In genomic region chr16:23322453-23322852, GRCm38 (mm10) we compare ENCODE assay signal across 26 mouse cellular contexts.
A peak's percentile ranks its signal among the peaks of the same experiment; 100 is the strongest.
DNase-seq lines count a peak whose midpoint lies in the region; ATAC-seq and TF ChIP-seq lines count a peak whose summit lies in the region.
"Had no signal": no experiment of that assay in that cellular context is flagged by ENCODE, and none has a peak within 500 bp of the region (broad histone marks: within the 10 kb centered on the region; RNA-seq: fewer than 3 reads in every experiment).

No protein-coding gene starts in this region.

- H3K9ac ChIP-seq in liver, postnatal 0 days (replicated peaks) = no peak overlapping the region
- H3K9ac ChIP-seq in liver, embryonic 12.5 days = no peak overlapping the region
- H3K9ac ChIP-seq in CH12.LX (ENCODE audit: insufficient read depth, low read depth) = no peak overlapping the region; the same call in 1 of the 2 replicates
- no peak overlapping the region for H3K9ac ChIP-seq in hindbrain, embryonic 13.5 days
- H3K9ac ChIP-seq: embryonic facial prominence, embryonic 12.5 days; embryonic facial prominence, embryonic 15.5 days; heart, embryonic 12.5 days; heart, embryonic 15.5 days; hindbrain, embryonic 14.5 days; intestine, embryonic 15.5 days had no signal

- peaks cover 6% of the 10 kb centered on the region for H3K79me2 ChIP-seq in CH12.LX (replicated peaks; ENCODE audit: control insufficient read depth, extremely low read depth, insufficient read depth, poor library complexity, severe bottlenecking)

- in situ Hi-C loops in CH12.LX (cut with MboI; ENCODE audit: low pct_ligation_motif_present, low pct_unique_long_range_greater_than_20kb, low sequenced_read_pairs) = no loop called here

- no peaks in the 10 kb centered on the region for H3K27me3 ChIP-seq in liver, postnatal 0 days (ENCODE audit: insufficient read depth, low read length)
- H3K27me3 ChIP-seq in liver, embryonic 12.5 days (replicated peaks) = no peaks in the 10 kb centered on the region
- H3K27me3 ChIP-seq in CH12.LX (replicated peaks) = no peaks in the 10 kb centered on the region
- H3K27me3 ChIP-seq in hindbrain, embryonic 13.5 days = no peaks in the 10 kb centered on the region
- H3K27me3 ChIP-seq: embryonic facial prominence, embryonic 12.5 days; embryonic facial prominence, embryonic 15.5 days; heart, embryonic 12.5 days; heart, embryonic 15.5 days; intestine, embryonic 15.5 days had no signal

- no peak for TF ChIP-seq EP300 in liver, postnatal 0 days (IDR thresholded peaks at IDR 0.05; ENCODE audit: low read depth)
- TF ChIP-seq EP300 in CH12.LX (IDR thresholded peaks at IDR 0.05; ENCODE audit: low read length) = no peak

- no peak for ATAC-seq in liver, postnatal 0 days
- ATAC-seq in liver, embryonic 12.5 days = no peak
- ATAC-seq in inflammation-experienced regulatory T-cells, adult 6 months = peak; percentile 66
- no peak for ATAC-seq in hindbrain, embryonic 13.5 days (ENCODE audit: low FRiP score)
- ATAC-seq: forebrain, embryonic 16.5 days; hindbrain, postnatal 0 days; intestine, embryonic 15.5 days had no signal

- peak overlapping the region; percentile 16; the same call in 1 of the 2 replicates for H3K27ac ChIP-seq in liver, postnatal 0 days (ENCODE audit: low read depth)
- H3K27ac ChIP-seq in liver, embryonic 12.5 days = no peak overlapping the region
- no peak overlapping the region for H3K27ac ChIP-seq in CH12.LX (ENCODE audit: insufficient read depth, low read depth)
- no peak overlapping the region for H3K27ac ChIP-seq in hindbrain, embryonic 13.5 days
- H3K27ac ChIP-seq: embryonic facial prominence, embryonic 12.5 days; embryonic facial prominence, embryonic 15.5 days; heart, embryonic 15.5 days; hindbrain, embryonic 10.5 days; hindbrain, embryonic 14.5 days; hindbrain, postnatal 0 days; intestine, embryonic 15.5 days had no signal

- H3K4me1 ChIP-seq in liver, postnatal 0 days (ENCODE audit: insufficient read depth) = peaks cover 39% of the 10 kb centered on the region
- peaks cover 8% of the 10 kb centered on the region; the same call in 1 of the 2 replicates for H3K4me1 ChIP-seq in liver, embryonic 12.5 days
- H3K4me1 ChIP-seq in CH12.LX (ENCODE audit: control insufficient read depth in 1 of 2, insufficient read depth in 2 of 2) = peaks cover 28 to 81% of the 10 kb centered on the region in 2 experiments
- H3K4me1 ChIP-seq in hindbrain, embryonic 13.5 days (replicated peaks) = peaks cover 5% of the 10 kb centered on the region; the same call in 1 of the 2 replicates

- dilution Hi-C loops in CH12.LX (cut with MboI; ENCODE audit: extremely low pct_ligation_motif_present, extremely low pct_unique_long_range_greater_than_20kb, low sequenced_read_pairs) = no loop called here

- peak overlapping the region; percentile 27; the same call in 1 of the 2 replicates for H3K4me2 ChIP-seq in liver, postnatal 0 days (ENCODE audit: low read depth, low read length)
- H3K4me2 ChIP-seq in liver, embryonic 12.5 days = no peak overlapping the region
- H3K4me2 ChIP-seq in CH12.LX (ENCODE audit: insufficient read depth, low read depth, poor library complexity, severe bottlenecking) = peak overlapping the region; percentile 54; the same call in 1 of the 2 replicates
- H3K4me2 ChIP-seq in hindbrain, embryonic 13.5 days = no peak overlapping the region
- H3K4me2 ChIP-seq: embryonic facial prominence, embryonic 12.5 days; embryonic facial prominence, embryonic 15.5 days; heart, embryonic 12.5 days; heart, embryonic 15.5 days; hindbrain, embryonic 14.5 days; intestine, embryonic 15.5 days had no signal

- TF ChIP-seq RAD21 in CH12.LX (IDR thresholded peaks at IDR 0.05; ENCODE audit: low read depth, low read length) = no peak

- peaks cover 10% of the 10 kb centered on the region; the same call in 1 of the 2 replicates for H3K36me3 ChIP-seq in liver, postnatal 0 days (replicated peaks; ENCODE audit: insufficient read depth, low read length)
- peaks cover 10% of the 10 kb centered on the region; the same call in 1 of the 2 replicates for H3K36me3 ChIP-seq in liver, embryonic 12.5 days
- H3K36me3 ChIP-seq in CH12.LX (replicated peaks in 1 of 2; ENCODE audit: control insufficient read depth in 1 of 2, insufficient read depth in 1 of 2, low read length in 1 of 2) = peaks cover 39 to 95% of the 10 kb centered on the region in 2 experiments
- H3K36me3 ChIP-seq in hindbrain, embryonic 13.5 days = peaks cover 47% of the 10 kb centered on the region

- TF ChIP-seq POLR2A in CH12.LX (IDR thresholded peaks at IDR 0.05; ENCODE audit: low read depth, low read length) = no peak

- H3K4me3 ChIP-seq in liver, postnatal 0 days (ENCODE audit: low read depth, low read length) = no peak overlapping the region
- no peak overlapping the region for H3K4me3 ChIP-seq in liver, embryonic 12.5 days
- no peak overlapping the region for H3K4me3 ChIP-seq in CH12.LX (replicated peaks in 1 of 3; ENCODE audit: low read depth in 2 of 3, low read length in 2 of 3, poor library complexity in 1 of 3)
- H3K4me3 ChIP-seq in hindbrain, embryonic 13.5 days = no peak overlapping the region
- H3K4me3 ChIP-seq: embryonic facial prominence, embryonic 12.5 days; embryonic facial prominence, embryonic 15.5 days; heart, embryonic 12.5 days; heart, embryonic 15.5 days; hindbrain, embryonic 10.5 days; intestine, embryonic 15.5 days had no signal

- no peak for TF ChIP-seq CTCF in liver, postnatal 0 days (IDR thresholded peaks at IDR 0.05; ENCODE audit: low read depth)
- TF ChIP-seq CTCF in CH12.LX (conservative IDR thresholded peaks at IDR 0.05 in 1 of 2, IDR thresholded peaks at IDR 0.05 in 1 of 2; ENCODE audit: low read depth in 2 of 2, low read length in 2 of 2) = no peak

- no peak for DNase-seq in liver, postnatal 0 days
- peak; percentile 30 for DNase-seq in CD4-positive, CD25-positive, alpha-beta regulatory T cell, adult 2 months (ENCODE audit: low read depth, low spot score)
- no peak for DNase-seq in CH12.LX (ENCODE audit: extremely low read depth)
- no peak for DNase-seq in testis, postnatal 14 days (ENCODE audit: low spot score)
- no peak for DNase-seq in cerebellum, postnatal 4 days (ENCODE audit: low spot score in 2 of 2)
- DNase-seq: adrenal gland, postnatal 10 days; adrenal gland, postnatal 36 days; cerebellum, adult 18-20 months; cerebellum, adult 9-10 months; cerebellum, postnatal 14 days; gastrocnemius, postnatal 10 days; gastrocnemius, postnatal 36 days; heart, postnatal 10 days; heart, postnatal 36 days had no signal

- no peaks in the 10 kb centered on the region for H3K9me3 ChIP-seq in liver, postnatal 0 days (ENCODE audit: low read length)
- H3K9me3 ChIP-seq in liver, embryonic 12.5 days (replicated peaks) = no peaks in the 10 kb centered on the region
- no peaks in the 10 kb centered on the region for H3K9me3 ChIP-seq in CH12.LX (replicated peaks; ENCODE audit: low read length)
- no peaks in the 10 kb centered on the region for H3K9me3 ChIP-seq in hindbrain, embryonic 13.5 days
- H3K9me3 ChIP-seq: embryonic facial prominence, embryonic 12.5 days; embryonic facial prominence, embryonic 15.5 days; heart, embryonic 12.5 days; heart, embryonic 15.5 days; hindbrain, embryonic 10.5 days; intestine, embryonic 15.5 days had no signal

TF ChIP-seq in CH12.LX, 34 proteins besides CTCF, POLR2A, EP300 and RAD21:
- TF ChIP-seq IRF4 (IDR thresholded peaks at IDR 0.05; ENCODE audit: low read depth, low read length) = 0 out of 2 replicates have a peak, but pooled peaks have one; percentile 11
- no peak for TF ChIP-seq ZC3H11A (IDR thresholded peaks at IDR 0.05; ENCODE audit: low read depth, low read length)
- TF ChIP-seq CHD2 (IDR thresholded peaks at IDR 0.05; ENCODE audit: low read length) = no peak
- TF ChIP-seq USF2 (conservative IDR thresholded peaks at IDR 0.05; ENCODE audit: low read depth, low read length) = no peak
- TF ChIP-seq RCOR1 (conservative IDR thresholded peaks at IDR 0.05; ENCODE audit: low read depth, low read length) = no peak
- no peak for TF ChIP-seq ELF1 (IDR thresholded peaks at IDR 0.05; ENCODE audit: low read depth, low read length)
- no peak for TF ChIP-seq USF1 (IDR thresholded peaks at IDR 0.05; ENCODE audit: low read depth, low read length)
- no peak for TF ChIP-seq BHLHE40 (IDR thresholded peaks at IDR 0.05; ENCODE audit: low read depth, low read length)
- TF ChIP-seq TBP (conservative IDR thresholded peaks at IDR 0.05; ENCODE audit: low read depth, low read length) = no peak
- no peak for TF ChIP-seq MAX (IDR thresholded peaks at IDR 0.05; ENCODE audit: low read length)
- TF ChIP-seq ETS1 (conservative IDR thresholded peaks at IDR 0.05; ENCODE audit: low read depth, low read length) = 0 out of 2 replicates have a peak, but pooled peaks have one; percentile 18
- TF ChIP-seq GABPA (IDR thresholded peaks at IDR 0.05; ENCODE audit: insufficient replicate concordance, low read depth, low read length) = no peak

Comparison
In these comparisons a context has a peak if more than half of its experiments do, and no peak if none do; other contexts are left out.
1. H3K4me2 ChIP-seq: peak in liver, postnatal 0 days (single experiment) and CH12.LX (single experiment); none in liver, embryonic 12.5 days (single experiment) and hindbrain, embryonic 13.5 days (single experiment).